Mouse (Mus musculus) MEL (cell line): Measurements from ENCODE around the gene Elk3. TPM values are rescaled to one million over a fixed set of nuclear protein-coding genes. Genes with fewer than 3 reads are reported as not detected.

Experiments
- DNase-seq: peaks from one replicate; pipeline ENCODE4 v3.0.0; 2011; ENCODE audit warnings: low read depth, low spot score
- H3K27ac ChIP-seq: 2 replicates; pipeline ENCODE4 v1.5.1; 2012; ENCODE audit warnings: low read depth, mild to moderate bottlenecking, control low read depth, low read length, moderate library complexity; ENCODE audit not compliant: control insufficient read depth
- H3K27me3 ChIP-seq, 2 experiments: fragments of 150-350 bp in 1 of 2; sonication (generic) in 1 of 2; 2 replicates each; pipeline ENCODE4 v1.6.1; 2012; ENCODE audit warnings: low read length in 2 of 2, mild to moderate bottlenecking in 2 of 2, improper control_type of control experiment in 1 of 2, moderate library complexity in 1 of 2; ENCODE audit not compliant: insufficient read depth in 2 of 2, control insufficient read depth in 1 of 2
- H3K36me3 ChIP-seq, 2 experiments: 2 replicates each; pipeline ENCODE4 v1.6.1; 2012 to 2014; ENCODE audit warnings: low read length in 2 of 2, improper control_type of control experiment in 1 of 2, inconsistent platforms in 1 of 2, mild to moderate bottlenecking in 1 of 2; ENCODE audit not compliant: insufficient read depth in 2 of 2, control insufficient read depth in 1 of 2
- H3K4me1 ChIP-seq, 2 experiments: fragments of 150-350 bp in 1 of 2; sonication (generic) in 1 of 2; 2 replicates each; pipeline ENCODE4 v1.6.1; 2012; ENCODE audit warnings: low read length in 2 of 2, improper control_type of control experiment in 1 of 2, mild to moderate bottlenecking in 1 of 2; ENCODE audit not compliant: insufficient read depth in 2 of 2, control insufficient read depth in 1 of 2
- H3K4me3 ChIP-seq, 2 experiments: fragments of 150-350 bp in 1 of 2; sonication (generic) in 1 of 2; 2 replicates each; pipeline ENCODE4 v1.5.1; 2012; ENCODE audit warnings: low read depth in 2 of 2, low read length in 2 of 2, mild to moderate bottlenecking in 2 of 2, moderate library complexity in 2 of 2, control low read depth in 1 of 2, improper control_type of control experiment in 1 of 2; ENCODE audit not compliant: control insufficient read depth in 1 of 2, insufficient read depth in 1 of 2
- H3K79me2 ChIP-seq: 2 replicates; pipeline ENCODE4 v1.6.1; 2012; ENCODE audit warnings: mild to moderate bottlenecking, low read length, moderate library complexity; ENCODE audit not compliant: control insufficient read depth, poor library complexity, insufficient read depth
- H3K9ac ChIP-seq: 2 replicates; pipeline ENCODE4 v1.6.1; 2012; ENCODE audit warnings: low read depth, mild to moderate bottlenecking, control low read depth, low read length, moderate library complexity; ENCODE audit not compliant: control insufficient read depth, poor library complexity, severe bottlenecking
- H3K9me3 ChIP-seq: fragments of 150-350 bp; sonication (generic); replicated peaks from 2 replicates; pipeline ENCODE4 v1.6.1; 2012; ENCODE audit warnings: mild to moderate bottlenecking, low read length, improper control_type of control experiment, moderate library complexity; ENCODE audit not compliant: insufficient read depth
- BHLHE40 ChIP-seq: IDR thresholded peaks from 2 replicates; pipeline ENCODE4 v1.6.1; 2012; ENCODE audit warnings: low read depth, mild to moderate bottlenecking, inconsistent platforms, low read length, improper control_type of control experiment, borderline replicate concordance
- CHD1 ChIP-seq: IDR thresholded peaks from 2 replicates; pipeline ENCODE4 v1.6.1; 2012; ENCODE audit warnings: low read depth, mild to moderate bottlenecking, inconsistent platforms, low read length, improper control_type of control experiment
- CHD2 ChIP-seq: IDR thresholded peaks from 2 replicates; pipeline ENCODE4 v1.6.1; 2011; ENCODE audit warnings: low read length, improper control_type of control experiment
- E2F4 ChIP-seq: IDR thresholded peaks from 2 replicates; pipeline ENCODE4 v1.6.1; 2011; ENCODE audit warnings: low read depth, low read length, improper control_type of control experiment, borderline replicate concordance
- ETS1 ChIP-seq: IDR thresholded peaks from 2 replicates; pipeline ENCODE4 v1.6.1; 2012; ENCODE audit warnings: low read depth, mild to moderate bottlenecking, inconsistent platforms, low read length, improper control_type of control experiment, moderate library complexity
- GATA1 ChIP-seq: IDR thresholded peaks from 2 replicates; pipeline ENCODE4 v1.6.1; 2011; ENCODE audit warnings: low read depth, low read length, improper control_type of control experiment
- HCFC1 ChIP-seq: IDR thresholded peaks from 2 replicates; pipeline ENCODE4 v1.6.1; 2012; ENCODE audit warnings: low read depth, mild to moderate bottlenecking, inconsistent platforms, low read length, improper control_type of control experiment, moderate library complexity
- JUND ChIP-seq: IDR thresholded peaks from 2 replicates; pipeline ENCODE4 v1.6.1; 2011; ENCODE audit warnings: low read depth, mild to moderate bottlenecking, improper control_type of control experiment, low read length
- KAT2A ChIP-seq: conservative IDR thresholded peaks from 2 replicates; pipeline ENCODE4 v1.6.1; 2012; ENCODE audit warnings: low read depth, low read length, improper control_type of control experiment, inconsistent platforms
- MAX ChIP-seq: IDR thresholded peaks from 2 replicates; pipeline ENCODE4 v1.6.1; 2011; ENCODE audit warnings: low read length, improper control_type of control experiment
- MAZ ChIP-seq: IDR thresholded peaks from 2 replicates; pipeline ENCODE4 v1.6.1; 2012; ENCODE audit warnings: low read depth, mild to moderate bottlenecking, inconsistent platforms, low read length, improper control_type of control experiment
- MEF2A ChIP-seq: IDR thresholded peaks from 2 replicates; pipeline ENCODE4 v1.6.1; 2014; ENCODE audit warnings: low read depth, mild to moderate bottlenecking, inconsistent platforms, low read length, improper control_type of control experiment; ENCODE audit not compliant: poor library complexity, insufficient replicate concordance, severe bottlenecking; ENCODE audit errors: extremely low read depth
- MXI1 ChIP-seq: IDR thresholded peaks from 2 replicates; pipeline ENCODE4 v1.6.1; 2011; ENCODE audit warnings: mild to moderate bottlenecking, low read depth, low read length, improper control_type of control experiment
- MYB ChIP-seq: IDR thresholded peaks from 2 replicates; pipeline ENCODE4 v1.6.1; 2011; ENCODE audit warnings: mild to moderate bottlenecking, low read depth, low read length, improper control_type of control experiment
- NRF1 ChIP-seq: IDR thresholded peaks from 2 replicates; pipeline ENCODE4 v1.6.1; 2014; ENCODE audit warnings: low read depth, mild to moderate bottlenecking, inconsistent platforms, low read length, improper control_type of control experiment, moderate library complexity; ENCODE audit not compliant: poor library complexity, insufficient read depth, severe bottlenecking
- POLR2A ChIP-seq, 2 experiments: IDR thresholded peaks; 2 replicates each; pipeline ENCODE4 v1.6.1; 2011 to 2012; ENCODE audit warnings: low read length in 2 of 2, mild to moderate bottlenecking in 2 of 2, control low read depth in 1 of 2, improper control_type of control experiment in 1 of 2, low read depth in 1 of 2, moderate library complexity in 1 of 2; ENCODE audit not compliant: control insufficient read depth in 1 of 2, insufficient read depth in 1 of 2, poor library complexity in 1 of 2
- POLR2AphosphoS2 ChIP-seq: IDR thresholded peaks from 2 replicates; pipeline ENCODE4 v1.6.1; 2011; ENCODE audit warnings: low read length, improper control_type of control experiment
- POLR2AphosphoS5 ChIP-seq: IDR thresholded peaks from 2 replicates; pipeline ENCODE4 v1.6.1; 2012; ENCODE audit warnings: low read depth, borderline replicate concordance, mild to moderate bottlenecking, inconsistent platforms, low read length, moderate library complexity, mixed read lengths
- RAD21 ChIP-seq: IDR thresholded peaks from 2 replicates; pipeline ENCODE4 v1.6.1; 2011; ENCODE audit warnings: mild to moderate bottlenecking, low read depth, low read length, improper control_type of control experiment
- SIN3A ChIP-seq: IDR thresholded peaks from 2 replicates; pipeline ENCODE4 v1.6.1; 2012; ENCODE audit warnings: low read length, improper control_type of control experiment, inconsistent platforms
- SMC3 ChIP-seq: IDR thresholded peaks from 2 replicates; pipeline ENCODE4 v1.6.1; 2011; ENCODE audit warnings: low read depth, low read length, improper control_type of control experiment
- TAL1 ChIP-seq: IDR thresholded peaks from 2 replicates; pipeline ENCODE4 v1.6.1; 2012; ENCODE audit warnings: mild to moderate bottlenecking, inconsistent platforms, low read length, moderate library complexity, mixed read lengths
- TBP ChIP-seq: IDR thresholded peaks from 2 replicates; pipeline ENCODE4 v1.8.0; 2011; ENCODE audit warnings: low read depth, low read length, improper control_type of control experiment
- TCF12 ChIP-seq: IDR thresholded peaks from 2 replicates; pipeline ENCODE4 v1.6.1; 2014; ENCODE audit warnings: low read depth, mild to moderate bottlenecking, inconsistent platforms, low read length, improper control_type of control experiment, moderate library complexity
- UBTF ChIP-seq: IDR thresholded peaks from 2 replicates; pipeline ENCODE4 v1.6.1; 2012; ENCODE audit warnings: low read depth, mild to moderate bottlenecking, inconsistent platforms, low read length, improper control_type of control experiment, moderate library complexity, borderline replicate concordance; ENCODE audit not compliant: insufficient read depth
- USF1 ChIP-seq: IDR thresholded peaks from 2 replicates; pipeline ENCODE4 v1.6.1; 2014; ENCODE audit warnings: low read depth, mild to moderate bottlenecking, inconsistent platforms, low read length, improper control_type of control experiment, moderate library complexity
- ZC3H11A ChIP-seq: IDR thresholded peaks from 2 replicates; pipeline ENCODE4 v1.6.1; 2012; ENCODE audit warnings: low read depth, mild to moderate bottlenecking, inconsistent platforms, low read length, improper control_type of control experiment
- ZKSCAN1 ChIP-seq: IDR thresholded peaks from 2 replicates; pipeline ENCODE4 v1.6.1; 2012; ENCODE audit warnings: low read depth, mild to moderate bottlenecking, inconsistent platforms, low read length, improper control_type of control experiment, moderate library complexity
- ZNF384 ChIP-seq: IDR thresholded peaks from 2 replicates; pipeline ENCODE4 v1.6.1; 2012; ENCODE audit warnings: low read depth, mild to moderate bottlenecking, inconsistent platforms, low read length, improper control_type of control experiment
- polyA plus RNA-seq, 2 experiments: library from polyadenylated mRNA; stranded (reverse) in 1 of 2; unstranded in 1 of 2; fragments of >175 nt in 1 of 2; fragments of >200 nt in 1 of 2; gene quantifications; 2 replicates each; pipeline versions ENCODE4 v1.2.1 to v1.2.4; 2012; ENCODE audit warnings: low replicate concordance in 2 of 2, low read depth in 1 of 2; ENCODE audit not compliant: insufficient read length in 2 of 2, insufficient read depth in 1 of 2, missing spikeins in 1 of 2
- total RNA-seq: library from RNA; depleted of rRNA; stranded (reverse); fragments of 300-350 nt; gene quantifications from 2 replicates; pipeline ENCODE4 v1.2.3, GENCODE M21; 2012

Elk3 gene
- total and polyA plus RNA-seq, 3 experiments = 1.0 to 6.3 TPM; not detected in 1

DNA sequence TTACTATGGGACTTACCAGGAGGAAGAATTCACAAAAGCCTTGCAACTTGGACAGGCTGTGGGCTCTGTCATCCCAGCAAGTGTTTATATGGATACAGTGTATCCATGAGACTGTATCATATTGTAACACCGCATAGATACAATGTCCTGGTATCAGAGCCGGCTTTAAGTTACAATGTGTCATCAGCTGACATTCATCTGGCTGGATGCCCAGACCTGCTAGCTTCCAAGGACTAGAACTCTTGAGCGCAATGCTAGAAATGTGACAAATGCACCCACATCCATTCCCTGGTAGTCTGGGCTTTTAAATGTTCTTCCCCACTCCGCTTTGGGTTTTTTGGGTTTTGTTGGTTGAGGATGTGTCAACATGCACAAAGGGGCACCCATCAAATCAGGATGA is 22.6 kb downstream of the Elk3 start (continued):
- TF ChIP-seq POLR2A (IDR thresholded peaks at IDR 0.05; ENCODE audit: control insufficient read depth in 1 of 2, insufficient read depth in 1 of 2, low read depth in 1 of 2, low read length in 2 of 2, poor library complexity in 1 of 2) (no peak), CHD1 (no peak), JUND (no peak), GATA1 (peak; percentile 48), MEF2A (no peak), MAX (no peak), POLR2AphosphoS5 (no peak), E2F4 (no peak), CHD2 (no peak), MAZ (no peak), ETS1 (peak; percentile 93), SIN3A (peak; percentile 76), KAT2A (no peak), SMC3 (no peak; the same call in 1 of the 2 replicates), RAD21 (no peak), ZC3H11A (no peak), POLR2AphosphoS2 (no peak), MYB (no peak), ZNF384 (no peak), UBTF (no peak), BHLHE40 (no peak)

DNA sequence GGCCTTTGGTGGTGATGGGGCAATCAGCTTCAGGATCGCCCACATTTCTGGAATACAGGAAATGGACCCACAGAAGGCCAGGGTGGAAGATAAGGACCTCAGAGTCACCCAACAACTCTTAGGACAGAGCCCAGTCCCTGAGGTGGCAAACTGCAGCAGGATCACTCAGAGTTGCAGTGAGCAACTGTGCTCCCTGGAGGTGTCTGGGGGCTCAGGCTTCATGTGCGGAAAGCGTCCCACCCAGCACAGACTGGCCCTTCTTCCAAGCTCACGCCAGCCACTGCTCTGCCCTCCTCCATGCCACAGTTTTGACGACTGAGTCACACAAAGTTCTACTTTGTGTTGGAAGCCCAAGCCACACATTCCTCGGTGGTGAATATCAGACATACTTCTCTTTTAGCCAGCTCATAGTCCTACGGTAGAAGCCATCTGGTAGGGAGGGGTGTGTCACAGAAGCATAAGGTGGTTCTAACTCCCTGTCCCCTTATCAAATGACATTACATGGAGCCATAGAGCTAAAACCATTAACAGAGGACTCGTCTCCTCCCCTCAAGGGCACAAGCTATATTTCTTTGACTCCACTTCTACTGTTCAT is 23.3 kb downstream of the Elk3 start:
- H3K4me1 ChIP-seq = peaks cover 9 to 20% of the 10 kb centered on the region in 2 experiments
- no peaks in the 10 kb centered on the region for H3K27me3 ChIP-seq
- no peak overlapping the region for H3K4me3 ChIP-seq
- peaks cover 0 to 14% of the 10 kb centered on the region in 2 experiments; a peak in 2 of 4 replicates for H3K36me3 ChIP-seq
- no peak overlapping the region for H3K27ac ChIP-seq
- H3K79me2 ChIP-seq = no peaks in the 10 kb centered on the region
- H3K9ac ChIP-seq = no peak overlapping the region
- peak; percentile 64 for DNase-seq
- TF ChIP-seq MEF2A = no peak
- TF ChIP-seq SMC3 = no peak
- no peak for TF ChIP-seq NRF1
- TF ChIP-seq RAD21 = no peak
- no peak for TF ChIP-seq CHD2
- no peak for TF ChIP-seq MXI1
- no peak for TF ChIP-seq BHLHE40
- TF ChIP-seq ZNF384 = no peak
- no peak for TF ChIP-seq SIN3A
- TF ChIP-seq ZKSCAN1 = no peak
- no peak for TF ChIP-seq TBP
- no peak for TF ChIP-seq TCF12
- no peak for TF ChIP-seq POLR2AphosphoS2
- TF ChIP-seq TAL1 = no peak
- no peak for TF ChIP-seq POLR2AphosphoS5
- no peak for TF ChIP-seq KAT2A
- no peak for TF ChIP-seq HCFC1
- TF ChIP-seq MAX = no peak
- no peak for TF ChIP-seq USF1
- H3K9me3 ChIP-seq = no peaks in the 10 kb centered on the region
